Comparison of ENCODE assay signal across 29 mouse cellular contexts in genomic region chr8:123248596-123248995, GRCm38 (mm10). TPM values are rescaled to one million over a fixed set of nuclear protein-coding genes. Genes with fewer than 3 reads are reported as not detected.
A peak's percentile ranks its signal among the peaks of the same experiment; 100 is the strongest.
DNase-seq lines count a peak whose midpoint lies in the region; ATAC-seq and TF ChIP-seq lines count a peak whose summit lies in the region.
"Had no signal": no experiment of that assay in that cellular context is flagged by ENCODE, and none has a peak within 500 bp of the region (broad histone marks: within the 10 kb centered on the region; RNA-seq: fewer than 3 reads in every experiment).

No protein-coding gene starts in this region.

- no peak for TF ChIP-seq CTCF in lung, postnatal 0 days (IDR thresholded peaks at IDR 0.05)

- TF ChIP-seq EP300 in lung, postnatal 0 days (IDR thresholded peaks at IDR 0.05), result no peak

- peaks cover 4% of the 10 kb centered on the region; the same call in 1 of the 2 replicates for H3K4me1 ChIP-seq in lung, postnatal 0 days (ENCODE audit: insufficient read depth, low read depth, low read length)

- H3K9me3 ChIP-seq in lung, postnatal 0 days (ENCODE audit: low read length), result no peaks in the 10 kb centered on the region
- H3K9me3 ChIP-seq: forebrain, embryonic 15.5 days; G1E; hindbrain, embryonic 10.5 days; hindbrain, embryonic 15.5 days; limb, embryonic 13.5 days; megakaryocyte, embryonic 14.5 days had no signal

- H3K4me3 ChIP-seq in lung, postnatal 0 days (ENCODE audit: low read depth, low read length), result no peak overlapping the region
- H3K4me3 ChIP-seq: forebrain, embryonic 15.5 days; heart, adult 2 months; hindbrain, embryonic 10.5 days; hindbrain, embryonic 15.5 days; left cerebral cortex, adult 2 months; limb, embryonic 13.5 days; megakaryocyte, embryonic 14.5 days had no signal

- H3K9ac ChIP-seq in lung, postnatal 0 days (replicated peaks; ENCODE audit: low read depth), result no peak overlapping the region
- H3K9ac ChIP-seq: forebrain, embryonic 15.5 days; hindbrain, embryonic 15.5 days; limb, embryonic 13.5 days had no signal

- 92% methylated on average over 8 of the region's 8 CpGs for whole genome bisulfite sequencing in lung, postnatal 0 days

- H3K36me3 ChIP-seq in lung, postnatal 0 days (ENCODE audit: insufficient read depth, low read length), result peaks cover 45% of the 10 kb centered on the region

- no peaks in the 10 kb centered on the region for H3K27me3 ChIP-seq in lung, postnatal 0 days (replicated peaks; ENCODE audit: insufficient read depth, low read length)
- H3K27me3 ChIP-seq: forebrain, embryonic 15.5 days; hindbrain, embryonic 15.5 days; limb, embryonic 13.5 days; megakaryocyte, embryonic 14.5 days; Patski had no signal

- no peak overlapping the region for H3K4me2 ChIP-seq in lung, postnatal 0 days (replicated peaks; ENCODE audit: low read depth, low read length)
- H3K4me2 ChIP-seq: forebrain, embryonic 15.5 days; hindbrain, embryonic 15.5 days; limb, embryonic 13.5 days; liver, embryonic 11.5 days had no signal

- DNase-seq in gastrocnemius, postnatal 25 days, result peak; percentile 24
- no peak for DNase-seq in gastrocnemius, postnatal 14 days
- peak; percentile 13 for DNase-seq in lung, postnatal 0 days (ENCODE audit: low spot score)
- no peak for DNase-seq in lung, adult 18-20 months
- DNase-seq in monocyte, adult 2 months (ENCODE audit: low read depth in 1 of 2, low spot score in 2 of 2), result peak; percentile 17 to 48
- no peak for DNase-seq in kidney, adult 18-20 months
- no peak for DNase-seq in urinary bladder, postnatal 25 days (ENCODE audit: low spot score)
- DNase-seq: adrenal gland, postnatal 25 days; cerebellum, adult 2 months; cerebellum, postnatal 14 days; heart, postnatal 14 days; kidney, adult 2 months; kidney, postnatal 36 days; midbrain, embryonic 14.5 days; right cerebral cortex, adult 18-20 months; spleen, adult 18-20 months; thymus, postnatal 14 days had no signal

- intact Hi-C loops in gastrocnemius, postnatal 14 days (cut with DNase I; ENCODE audit: low total_unique reads), result no loop called here

- no peak overlapping the region for H3K27ac ChIP-seq in lung, postnatal 0 days (ENCODE audit: low read length)
- H3K27ac ChIP-seq: forebrain, embryonic 15.5 days; heart, adult 2 months; hindbrain, embryonic 10.5 days; hindbrain, embryonic 15.5 days; left cerebral cortex, adult 2 months; limb, embryonic 13.5 days had no signal

- no peak for ATAC-seq in lung, postnatal 0 days
- peak; percentile 49 for ATAC-seq in common myeloid progenitor, adult 5-6 weeks (replicated peaks; ENCODE audit: low read depth, poor library complexity, severe bottlenecking)
- ATAC-seq: forebrain, embryonic 15.5 days; inflammation-experienced regulatory T-cells, adult 6 months; Patski had no signal

RNA-seq across cellular contexts. Expression of gene Zfp276, which starts 5.4 kb away (rescaled TPM):
- total RNA-seq in gastrocnemius, postnatal 25 days (2021), result 1 to 10 TPM; 5.2 to 6.5 TPM
- total RNA-seq in gastrocnemius, postnatal 14 days (2021), result 1 to 10 TPM; 5.6 to 6.0 TPM
- 14.4 and 14.6 TPM in 2 replicates for polyA plus RNA-seq in lung, postnatal 0 days (2015; fragmentation: Nextera tagmentation; extraction: Ambion mirVana)
- total RNA-seq in common myeloid progenitor, adult 5-6 weeks (2017), result 8.2 and 9.1 TPM in 2 replicates

RNA-seq across cellular contexts. Expression of gene Vps9d1, which starts 5.6 kb away (rescaled TPM):
- 10 to 100 TPM; 12.2 to 13.7 TPM for total RNA-seq in gastrocnemius, postnatal 25 days (2021)
- total RNA-seq in gastrocnemius, postnatal 14 days (2021), result 10 to 100 TPM; 11.7 to 12.0 TPM
- polyA plus RNA-seq in lung, postnatal 0 days (2015; fragmentation: Nextera tagmentation; extraction: Ambion mirVana), result 14.0 and 14.3 TPM in 2 replicates
- 6.3 and 14.2 TPM in 2 replicates for total RNA-seq in common myeloid progenitor, adult 5-6 weeks (2017)

RNA-seq across cellular contexts. Expression of gene Spata2l, which starts 12.6 kb away (rescaled TPM):
- total RNA-seq in gastrocnemius, postnatal 25 days (2021), result 1 to 10 TPM; 1.4 to 1.5 TPM
- 1 to 10 TPM in 1 of 2 experiments, under 1 TPM in 1; 0.86 to 1.4 TPM for total RNA-seq in gastrocnemius, postnatal 14 days (2021)
- 4.8 TPM in 2 replicates for polyA plus RNA-seq in lung, postnatal 0 days (2015; fragmentation: Nextera tagmentation; extraction: Ambion mirVana)
- total RNA-seq in common myeloid progenitor, adult 5-6 weeks (2017), result 1.8 and 3.8 TPM in 2 replicates

RNA-seq across cellular contexts. Expression of gene Cdk10, which starts 24.0 kb away (rescaled TPM):
- total RNA-seq in gastrocnemius, postnatal 25 days (2021), result 10 to 100 TPM; 10.1 to 12.0 TPM
- 10 to 100 TPM; 11.5 to 12.0 TPM for total RNA-seq in gastrocnemius, postnatal 14 days (2021)
- polyA plus RNA-seq in lung, postnatal 0 days (2015; fragmentation: Nextera tagmentation; extraction: Ambion mirVana), result 23.4 and 28.3 TPM in 2 replicates
- total RNA-seq in common myeloid progenitor, adult 5-6 weeks (2017), result 15.7 and 21.1 TPM in 2 replicates

RNA-seq across cellular contexts. Expression of gene Spata33, which starts 36.0 kb away (rescaled TPM):
- total RNA-seq in gastrocnemius, postnatal 25 days (2021), result 1 to 10 TPM in 1 of 2 experiments, under 1 TPM in 1; 0.91 to 1.2 TPM
- 1 to 10 TPM; 1.6 to 1.8 TPM for total RNA-seq in gastrocnemius, postnatal 14 days (2021)
- 3.2 and 4.8 TPM in 2 replicates for polyA plus RNA-seq in lung, postnatal 0 days (2015; fragmentation: Nextera tagmentation; extraction: Ambion mirVana)
- total RNA-seq in common myeloid progenitor, adult 5-6 weeks (2017), result 0.59 and 3.6 TPM in 2 replicates
- polyA plus RNA-seq: inflammation-experienced regulatory T-cells, adult 6 months had no signal

Comparison
In these comparisons a context has a peak if more than half of its experiments do, and no peak if none do; other contexts are left out.
1. DNase-seq: peak in gastrocnemius, postnatal 25 days (single experiment), lung, postnatal 0 days (single experiment) and monocyte, adult 2 months (2 of 2); none in gastrocnemius, postnatal 14 days (single experiment), lung, adult 18-20 months (0 of 2), kidney, adult 18-20 months (single experiment) and urinary bladder, postnatal 25 days (single experiment).